Mouse (Mus musculus) embryonic fibroblast, embryonic 13.5 days (primary cell): ENCODE measurements at regions not wholly inside any gene's neighbourhood (a gene's known extent, or its start where the extent isn't known, plus 50 kb on each side); places are given as distances from the start of the nearest gene placed in this dataset.

Experiments
- CTCF ChIP-seq: IDR thresholded peaks from 2 replicates; pipeline ENCODE4 v1.5.1; 2011; ENCODE audit warnings: mild to moderate bottlenecking, control low read depth, low read length, moderate library complexity, borderline replicate concordance; ENCODE audit not compliant: insufficient read depth
- POLR2A ChIP-seq: IDR thresholded peaks from 2 replicates; pipeline ENCODE4 v1.6.1; 2011; ENCODE audit warnings: low read depth, mild to moderate bottlenecking, control low read depth, low read length, moderate library complexity

DNA sequence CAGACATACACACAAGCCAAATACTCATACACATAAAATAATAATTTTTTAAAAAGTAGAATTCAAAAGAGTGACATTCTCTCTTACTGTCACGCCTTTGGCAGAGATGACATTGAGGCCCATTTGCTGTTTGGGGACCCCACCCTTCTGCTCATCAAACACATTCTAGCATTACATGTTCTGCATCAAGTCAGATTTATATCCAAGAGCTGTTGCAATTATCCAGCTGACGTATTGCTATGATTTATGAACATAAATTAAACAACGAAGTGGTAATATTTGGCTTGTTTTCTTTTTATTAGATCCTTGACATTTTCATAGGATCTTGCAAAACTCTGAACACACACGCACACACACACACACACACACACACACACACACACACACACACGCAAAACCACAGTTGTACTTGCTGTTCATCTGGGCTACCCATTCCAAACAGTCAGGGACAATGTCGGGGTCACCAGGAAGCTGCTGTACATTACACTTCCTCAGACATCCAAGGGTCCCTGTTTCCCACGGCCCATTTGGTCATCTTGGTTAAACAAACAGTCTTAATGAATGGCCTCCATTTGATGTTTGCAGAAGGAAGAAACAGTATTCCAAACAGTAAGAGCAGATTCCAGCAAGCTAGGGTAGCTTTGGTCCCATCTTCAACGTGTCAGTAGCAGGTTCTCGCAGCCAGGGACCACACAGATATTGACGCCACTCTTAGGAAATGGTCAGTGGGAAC is 50.3 kb upstream of the Vash1 start:
- TF ChIP-seq CTCF (no peak), POLR2A (no peak)
